Mouse (Mus musculus) heart, adult 2 months (tissue): ENCODE measurements around the gene Prox1.

Source experiments
- CTCF ChIP-seq: fragments of 200-600 bp; IDR thresholded peaks from 2 replicates; pipeline ENCODE4 v1.8.1; 2022; ENCODE audit warnings: antibody characterized with exemption, mild to moderate bottlenecking, moderate library complexity
- EP300 ChIP-seq: fragments of 200-500 bp; IDR thresholded peaks from 2 replicates; pipeline ENCODE4 v1.6.1; 2011; ENCODE audit warnings: low read depth, low read length, control low read depth; ENCODE audit not compliant: insufficient read depth
- POLR2A ChIP-seq: fragments of 200-500 bp; IDR thresholded peaks from 2 replicates; pipeline ENCODE4 v1.6.1; 2011; ENCODE audit warnings: mild to moderate bottlenecking, low read depth, low read length, control low read depth; ENCODE audit not compliant: insufficient read depth

- TF ChIP-seq CTCF (no peak), POLR2A (no peak), EP300 (no peak)
Observed at GRCm38 (mm10) chr1:190127163-190127795, 43.2 kb downstream of the Prox1 start.
